Mouse (Mus musculus): Measurements from ENCODE around the gene Fam170b.

DNA sequence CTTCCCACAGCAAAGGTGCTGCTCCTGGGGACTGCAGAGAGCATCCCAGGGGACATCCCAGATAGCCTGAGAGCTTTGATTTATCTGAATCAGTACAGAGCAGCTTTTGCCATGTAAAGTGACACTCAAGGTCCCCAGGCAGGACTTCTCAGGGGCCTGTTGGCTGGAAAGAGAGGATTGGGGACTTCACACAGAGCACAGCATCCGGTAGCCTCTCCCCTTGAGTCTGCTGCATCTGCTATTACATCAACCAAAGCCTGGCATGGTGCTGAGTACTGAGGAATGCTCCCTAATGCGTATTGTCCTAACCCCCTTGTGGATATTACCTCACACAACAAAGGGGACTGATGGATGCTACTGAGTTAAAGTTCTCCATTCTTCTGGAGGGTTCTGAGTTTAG lies 27.9 kb downstream of the Fam170b start:
- TF ChIP-seq CTCF (IDR thresholded peaks at IDR 0.05; ENCODE audit: control insufficient read depth, insufficient read depth, insufficient read length): no peak
- no peak for TF ChIP-seq CEBPB (IDR thresholded peaks at IDR 0.05; ENCODE audit: low read depth)
